Mouse (Mus musculus): Measurements from ENCODE around the gene Trim8. TPM values are rescaled to one million over a fixed set of nuclear protein-coding genes. Genes with fewer than 3 reads are reported as not detected.

Gene Trim8
- polyA plus RNA-seq, 1 experiment = 14.2 TPM

GRCm38 (mm10) chr19:46529601-46530448 lies 28.3 kb downstream of the Trim8 start:
- TF ChIP-seq EP300 (IDR thresholded peaks at IDR 0.05; ENCODE audit: insufficient read depth, low read depth, low read length) (no peak), CTCF (IDR thresholded peaks at IDR 0.05; ENCODE audit: low read depth, low read length) (no peak), POLR2A (IDR thresholded peaks at IDR 0.05; ENCODE audit: insufficient read depth, low read length) (no peak)
- Histone ChIP-seq H3K4me3 (ENCODE audit: low read depth, low read length) (no peak overlapping the region), H3K9ac (ENCODE audit: low read depth, poor library complexity, severe bottlenecking) (peak overlapping the region; percentile 31; the same call in 1 of the 2 replicates)

GRCm38 (mm10) chr19:46530449-46530990 lies 29.0 kb downstream of the Trim8 start:
- Histone ChIP-seq H3K27ac (ENCODE audit: insufficient read depth, low read length) (0 out of 2 replicates have a peak overlapping the region, but pooled peaks have one; percentile 5), H3K4me1 (ENCODE audit: control insufficient read depth, insufficient read depth, low read length) (peaks cover 18% of the 10 kb centered on the region), H3K9ac (ENCODE audit: low read depth, poor library complexity, severe bottlenecking) (peak overlapping the region; percentile 26; the same call in 1 of the 2 replicates), H3K27me3 (ENCODE audit: control insufficient read depth, insufficient read depth, low read length, poor library complexity, severe bottlenecking) (no peaks in the 10 kb centered on the region), H3K9me3 (replicated peaks; ENCODE audit: control insufficient read depth, insufficient read depth, low read length, poor library complexity, severe bottlenecking) (no peaks in the 10 kb centered on the region), H3K4me3 (ENCODE audit: low read depth, low read length) (no peak overlapping the region), H3K36me3 (ENCODE audit: control insufficient read depth, insufficient read depth, low read length, poor library complexity, severe bottlenecking) (no peaks in the 10 kb centered on the region)
- no peak for TF ChIP-seq CTCF (IDR thresholded peaks at IDR 0.05; ENCODE audit: low read depth, low read length)
- TF ChIP-seq EP300 (IDR thresholded peaks at IDR 0.05; ENCODE audit: insufficient read depth, low read depth, low read length) = no peak
- no peak for TF ChIP-seq POLR2A (IDR thresholded peaks at IDR 0.05; ENCODE audit: insufficient read depth, low read length)

More at GRCm38 (mm10) chr19:46529601-46530448, 28.3 kb downstream of the Trim8 start:
- peaks cover 18% of the 10 kb centered on the region for H3K4me1 ChIP-seq (ENCODE audit: control insufficient read depth, insufficient read depth, low read length)
- H3K27ac ChIP-seq (ENCODE audit: insufficient read depth, low read length) = peak overlapping the region; percentile 87
- H3K36me3 ChIP-seq (ENCODE audit: control insufficient read depth, insufficient read depth, low read length, poor library complexity, severe bottlenecking) = no peaks in the 10 kb centered on the region
- H3K27me3 ChIP-seq (ENCODE audit: control insufficient read depth, insufficient read depth, low read length, poor library complexity, severe bottlenecking) = no peaks in the 10 kb centered on the region
- no peaks in the 10 kb centered on the region for H3K9me3 ChIP-seq (replicated peaks; ENCODE audit: control insufficient read depth, insufficient read depth, low read length, poor library complexity, severe bottlenecking)

- Histone ChIP-seq H3K4me3 (ENCODE audit: low read depth, low read length) (no peak overlapping the region), H3K36me3 (ENCODE audit: control insufficient read depth, insufficient read depth, low read length, poor library complexity, severe bottlenecking) (no peaks in the 10 kb centered on the region), H3K9ac (ENCODE audit: low read depth, poor library complexity, severe bottlenecking) (peak overlapping the region; percentile 26; the same call in 1 of the 2 replicates), H3K27me3 (ENCODE audit: control insufficient read depth, insufficient read depth, low read length, poor library complexity, severe bottlenecking) (no peaks in the 10 kb centered on the region), H3K27ac (ENCODE audit: insufficient read depth, low read length) (peak overlapping the region; percentile 39; the same call in 1 of the 2 replicates), H3K4me1 (ENCODE audit: control insufficient read depth, insufficient read depth, low read length) (peaks cover 17% of the 10 kb centered on the region), H3K9me3 (replicated peaks; ENCODE audit: control insufficient read depth, insufficient read depth, low read length, poor library complexity, severe bottlenecking) (no peaks in the 10 kb centered on the region)
- TF ChIP-seq CTCF (IDR thresholded peaks at IDR 0.05; ENCODE audit: low read depth, low read length) = no peak
- 0 out of 2 replicates have a peak, but pooled peaks have one; percentile 19 for TF ChIP-seq EP300 (IDR thresholded peaks at IDR 0.05; ENCODE audit: insufficient read depth, low read depth, low read length)
Observed at GRCm38 (mm10) chr19:46531071-46532030, 29.8 kb downstream of the Trim8 start.

GRCm38 (mm10) chr19:46532031-46532688 lies 30.7 kb downstream of the Trim8 start:
- no peak for TF ChIP-seq POLR2A (IDR thresholded peaks at IDR 0.05; ENCODE audit: insufficient read depth, low read length)
- Histone ChIP-seq H3K9me3 (replicated peaks; ENCODE audit: control insufficient read depth, insufficient read depth, low read length, poor library complexity, severe bottlenecking) (no peaks in the 10 kb centered on the region), H3K36me3 (ENCODE audit: control insufficient read depth, insufficient read depth, low read length, poor library complexity, severe bottlenecking) (no peaks in the 10 kb centered on the region), H3K27ac (ENCODE audit: insufficient read depth, low read length) (no peak overlapping the region), H3K27me3 (ENCODE audit: control insufficient read depth, insufficient read depth, low read length, poor library complexity, severe bottlenecking) (no peaks in the 10 kb centered on the region), H3K4me3 (ENCODE audit: low read depth, low read length) (no peak overlapping the region), H3K9ac (ENCODE audit: low read depth, poor library complexity, severe bottlenecking) (no peak overlapping the region), H3K4me1 (ENCODE audit: control insufficient read depth, insufficient read depth, low read length) (peaks cover 16% of the 10 kb centered on the region)

GRCm38 (mm10) chr19:46533066-46533465 lies 31.6 kb downstream of the Trim8 start:
- no peak overlapping the region for H3K27ac ChIP-seq (ENCODE audit: insufficient read depth, low read length)
- no peaks in the 10 kb centered on the region for H3K9me3 ChIP-seq (replicated peaks; ENCODE audit: control insufficient read depth, insufficient read depth, low read length, poor library complexity, severe bottlenecking)
- peaks cover 12% of the 10 kb centered on the region for H3K4me1 ChIP-seq (ENCODE audit: control insufficient read depth, insufficient read depth, low read length)
- no peaks in the 10 kb centered on the region for H3K36me3 ChIP-seq (ENCODE audit: control insufficient read depth, insufficient read depth, low read length, poor library complexity, severe bottlenecking)
- TF ChIP-seq CTCF (IDR thresholded peaks at IDR 0.05; ENCODE audit: low read depth, low read length) = no peak
- TF ChIP-seq POLR2A (IDR thresholded peaks at IDR 0.05; ENCODE audit: insufficient read depth, low read length) = no peak
- no peaks in the 10 kb centered on the region for H3K27me3 ChIP-seq (ENCODE audit: control insufficient read depth, insufficient read depth, low read length, poor library complexity, severe bottlenecking)
- H3K9ac ChIP-seq (ENCODE audit: low read depth, poor library complexity, severe bottlenecking) = no peak overlapping the region
- no peak overlapping the region for H3K4me3 ChIP-seq (ENCODE audit: low read depth, low read length)
